Mouse (Mus musculus) midbrain, embryonic 12.5 days (tissue): ENCODE results near the gene Radil. TPM values are rescaled to one million over a fixed set of nuclear protein-coding genes. Genes with fewer than 3 reads are reported as not detected.

ENCODE experiments used
- ATAC-seq: fragments of 200-750 bp; cut with Nextera tagmentation; 2 replicates; pipeline ENCODE4 v1.8.0; 2017; ENCODE audit warnings: low read depth, moderate TSS enrichment, moderate library complexity; ENCODE audit not compliant: low FRiP score
- H3K27ac ChIP-seq: fragments of 300-500 bp; sonication (generic); replicated peaks from 2 replicates; pipeline ENCODE4 v1.5.1; 2016; ENCODE audit warnings: mild to moderate bottlenecking
- H3K27me3 ChIP-seq: fragments of 300-500 bp; sonication (generic); 2 replicates; pipeline ENCODE4 v1.6.1; 2016; ENCODE audit warnings: mild to moderate bottlenecking
- H3K36me3 ChIP-seq: fragments of 300-500 bp; sonication (generic); 2 replicates; pipeline ENCODE4 v1.6.1; 2016
- H3K4me1 ChIP-seq: fragments of 300-500 bp; sonication (generic); 2 replicates; pipeline ENCODE4 v1.6.1; 2016
- H3K4me2 ChIP-seq: fragments of 300-500 bp; sonication (generic); replicated peaks from 2 replicates; pipeline ENCODE4 v1.6.1; 2016; ENCODE audit warnings: mild to moderate bottlenecking, moderate library complexity
- H3K4me3 ChIP-seq: fragments of 300-500 bp; sonication (generic); 2 replicates; pipeline ENCODE4 v1.5.1; 2016; ENCODE audit warnings: mild to moderate bottlenecking
- H3K9ac ChIP-seq: fragments of 300-500 bp; sonication (generic); replicated peaks from 2 replicates; pipeline ENCODE4 v1.6.1; 2016; ENCODE audit warnings: mild to moderate bottlenecking, moderate library complexity
- H3K9me3 ChIP-seq: fragments of 300-500 bp; sonication (generic); 2 replicates; pipeline ENCODE4 v1.6.1; 2016; ENCODE audit warnings: mild to moderate bottlenecking
- WGBS: fragments of 180-500 bp; shearing (Covaris S2); methylation state at CpG from one replicate; pipeline ENCODE4 v1.1.7; 2016; 5-methylcytosine and 5-hydroxymethylcytosine counted together
- polyA plus RNA-seq: library from polyadenylated mRNA; unstranded; fragments of >200 nt; fragmentation: Nextera tagmentation; extraction: Ambion mirVana; gene quantifications from 2 replicates; pipeline ENCODE4 v1.2.1, GENCODE M21; 2016

Gene Radil
- polyA plus RNA-seq, 1 experiment from 2014 or later, result 8.3 TPM

DNA sequence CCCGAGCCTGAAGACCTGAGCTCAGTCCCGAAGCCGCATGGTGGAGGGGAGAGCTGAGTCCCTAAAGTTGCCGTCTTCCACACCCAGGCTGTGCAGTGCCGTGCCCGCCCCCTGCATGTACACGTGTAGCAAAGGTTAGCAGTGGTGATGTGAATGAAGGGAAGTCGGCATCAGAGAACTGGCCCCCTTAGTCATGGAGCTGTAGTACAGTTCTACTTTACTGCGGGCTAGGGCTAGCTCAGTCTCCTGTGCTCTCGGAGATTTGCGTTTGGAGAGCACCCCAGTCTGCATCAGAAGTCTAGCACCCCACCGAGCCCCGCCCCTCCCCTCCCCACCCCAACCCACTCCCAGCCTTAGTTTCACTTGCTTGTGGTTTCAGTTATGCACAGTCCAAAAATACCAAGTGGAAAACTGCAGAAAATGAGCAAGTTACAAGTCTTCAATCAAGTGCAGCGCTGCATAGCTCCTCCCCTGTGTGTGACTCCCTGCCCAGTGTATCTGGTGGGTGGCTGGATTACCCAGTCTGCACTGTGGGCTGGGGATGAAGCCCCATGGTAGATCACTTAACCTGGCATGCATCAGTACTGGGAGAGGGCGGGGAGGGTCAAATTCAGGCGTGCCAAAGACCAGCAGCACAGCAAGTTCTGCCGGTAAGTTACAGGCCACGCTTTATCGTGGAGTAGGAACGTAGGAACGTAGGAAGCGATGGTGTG lies 109.4 kb downstream of the Radil start:
- ATAC-seq, result no peak
- peaks cover 8% of the 10 kb centered on the region for H3K36me3 ChIP-seq
- peak overlapping the region; percentile 25; the same call in 1 of the 2 replicates for H3K4me3 ChIP-seq
- no peaks in the 10 kb centered on the region for H3K9me3 ChIP-seq
- H3K9ac ChIP-seq, result peak overlapping the region; percentile 43
- peaks cover 55% of the 10 kb centered on the region for H3K4me1 ChIP-seq
- WGBS, result 63% methylated on average over 22 of the region's 22 CpGs
- H3K27me3 ChIP-seq, result no peaks in the 10 kb centered on the region
- H3K27ac ChIP-seq, result peak overlapping the region; percentile 84
- peak overlapping the region; percentile 56 for H3K4me2 ChIP-seq

DNA sequence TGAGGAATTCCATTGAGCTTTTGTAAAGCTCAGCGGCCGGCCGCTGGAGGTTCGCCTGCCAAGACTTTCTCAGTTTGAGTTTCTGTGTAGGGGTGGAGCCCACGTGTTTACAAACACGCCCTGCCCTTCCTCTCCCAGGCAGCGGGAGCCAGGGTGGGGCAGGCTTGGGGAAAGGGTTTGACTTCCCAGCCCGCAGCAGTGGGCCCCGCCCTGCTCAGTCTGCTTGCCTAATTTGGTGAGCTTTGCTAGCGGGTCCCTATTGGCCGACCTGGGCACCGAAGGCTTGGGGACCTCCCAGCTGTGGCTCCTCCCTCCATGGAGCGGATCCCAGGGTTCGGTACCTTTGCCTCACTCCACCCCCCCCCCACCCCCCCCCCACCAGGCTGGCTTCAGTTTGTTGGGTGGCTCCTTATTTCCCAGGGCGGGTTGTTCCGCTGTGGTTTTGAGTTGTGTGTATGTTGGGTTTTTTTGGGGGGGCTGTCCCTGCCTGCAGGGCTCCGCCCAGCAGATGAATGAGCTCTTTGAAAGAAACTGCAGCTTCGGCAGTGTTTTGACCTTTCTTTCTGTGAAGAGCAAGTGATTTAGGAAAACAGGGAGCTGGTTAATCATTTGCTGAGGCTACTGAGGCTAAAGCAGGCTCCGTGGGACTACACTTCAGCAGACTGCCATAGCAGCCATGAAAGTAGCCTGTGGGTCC lies 110.3 kb downstream of the Radil start:
- peak overlapping the region; percentile 25 for H3K4me3 ChIP-seq
- WGBS, result 1% methylated on average over 18 of the region's 19 CpGs
- peak; percentile 92 for ATAC-seq
- H3K4me1 ChIP-seq, result peaks cover 47% of the 10 kb centered on the region
- peak overlapping the region; percentile 84 for H3K27ac ChIP-seq
- no peaks in the 10 kb centered on the region for H3K27me3 ChIP-seq
- peak overlapping the region; percentile 56 for H3K4me2 ChIP-seq
- H3K36me3 ChIP-seq, result peaks cover 17% of the 10 kb centered on the region
- no peaks in the 10 kb centered on the region for H3K9me3 ChIP-seq
- peak overlapping the region; percentile 43 for H3K9ac ChIP-seq

DNA sequence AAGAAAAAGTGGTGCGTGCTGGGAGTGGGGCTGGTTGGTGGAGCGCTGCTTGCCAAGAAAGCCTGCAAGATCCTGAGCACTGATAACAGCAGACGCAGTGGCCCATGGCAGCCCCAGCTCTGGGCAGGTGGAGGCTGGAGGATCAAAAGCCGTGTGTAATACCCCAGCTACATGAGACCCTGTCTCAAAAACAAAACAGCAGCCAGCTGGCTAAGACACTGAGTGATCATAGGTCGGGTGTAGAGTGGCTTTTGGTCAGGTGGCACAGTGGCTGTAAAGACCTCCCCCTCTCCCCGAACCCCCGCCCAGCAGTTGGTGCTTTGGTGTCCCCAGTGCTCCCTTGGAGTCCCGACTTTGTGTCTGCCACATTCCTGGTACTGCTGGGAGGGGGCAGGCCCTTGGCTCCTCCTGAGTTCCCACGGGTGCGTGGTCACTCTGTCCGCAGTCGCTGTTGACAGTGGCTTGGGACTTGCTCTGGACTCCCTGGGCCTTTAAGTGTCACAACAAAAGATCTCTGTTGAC lies 110.9 kb downstream of the Radil start:
- WGBS, result under 1% methylated on average over 12 of the region's 12 CpGs
- Histone ChIP-seq H3K27me3 (no peaks in the 10 kb centered on the region), H3K4me3 (peak overlapping the region; percentile 25), H3K4me2 (peak overlapping the region; percentile 56), H3K4me1 (peaks cover 41% of the 10 kb centered on the region), H3K27ac (peak overlapping the region; percentile 84), H3K9me3 (no peaks in the 10 kb centered on the region), H3K36me3 (peaks cover 24% of the 10 kb centered on the region), H3K9ac (peak overlapping the region; percentile 31; the same call in 1 of the 2 replicates)
- ATAC-seq, result peak; percentile 71

DNA sequence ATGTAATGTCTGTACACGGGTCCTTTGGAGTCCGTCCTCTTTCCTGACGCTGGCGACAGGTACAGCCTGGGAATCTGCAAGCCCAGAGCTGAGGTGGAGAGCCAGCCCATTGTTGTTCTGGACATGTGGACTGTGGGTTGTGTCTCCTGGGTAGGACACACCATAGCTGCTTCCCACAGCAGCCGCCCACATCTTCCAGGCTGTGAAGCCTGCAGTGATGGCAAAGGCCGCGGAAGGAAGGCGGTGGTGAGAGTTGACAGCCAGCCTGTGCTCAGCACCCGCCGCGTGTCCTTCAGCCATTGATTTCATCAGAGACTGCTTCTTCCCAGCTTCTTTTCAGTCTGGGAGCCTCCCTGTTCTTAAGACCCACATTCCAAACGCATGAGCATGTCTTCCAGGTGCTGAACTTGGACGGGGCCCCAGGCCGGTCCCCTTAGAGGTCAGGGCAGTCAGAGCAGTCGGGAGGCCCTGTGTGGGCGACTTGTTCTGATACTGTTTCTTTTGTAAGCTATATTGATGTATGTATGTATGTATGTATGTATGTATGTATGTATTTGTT lies 112.4 kb downstream of the Radil start:
- Histone ChIP-seq H3K27me3 (no peaks in the 10 kb centered on the region), H3K9ac (no peak overlapping the region), H3K4me1 (peaks cover 32% of the 10 kb centered on the region), H3K4me2 (no peak overlapping the region), H3K36me3 (peaks cover 27% of the 10 kb centered on the region), H3K4me3 (no peak overlapping the region), H3K9me3 (no peaks in the 10 kb centered on the region), H3K27ac (no peak overlapping the region)
- ATAC-seq, result no peak
- WGBS, result 87% methylated on average over 16 of the region's 16 CpGs

DNA sequence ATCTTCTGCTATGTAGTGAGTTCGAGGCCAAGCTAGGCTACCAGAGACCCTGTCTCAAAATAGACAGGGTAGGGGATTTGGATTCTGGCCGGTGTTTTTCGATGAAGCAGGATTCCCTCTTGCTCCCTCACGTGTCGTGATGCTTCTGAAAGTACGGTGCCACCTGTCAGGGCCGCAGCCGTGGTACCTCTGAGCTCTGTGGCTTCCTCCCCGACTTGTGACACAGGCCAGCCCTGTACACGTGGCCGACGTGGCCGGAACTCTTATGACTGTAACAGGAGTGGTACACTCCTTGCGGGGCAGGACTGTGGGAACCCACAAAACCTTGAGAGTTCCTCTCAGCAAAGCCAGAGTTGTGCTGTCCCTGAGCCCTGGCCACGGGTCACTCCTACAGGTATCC lies 115.2 kb downstream of the Radil start:
- Histone ChIP-seq H3K4me2 (no peak overlapping the region), H3K4me1 (peaks cover 17% of the 10 kb centered on the region), H3K9me3 (no peaks in the 10 kb centered on the region), H3K27ac (no peak overlapping the region), H3K36me3 (peaks cover 27% of the 10 kb centered on the region), H3K4me3 (no peak overlapping the region), H3K9ac (no peak overlapping the region), H3K27me3 (no peaks in the 10 kb centered on the region)
- no peak for ATAC-seq
- WGBS, result 97% methylated on average over 15 of the region's 15 CpGs

Other genes with a start within 250 kb of the Radil start
- 7.6 and 9.6 TPM in 2 replicates for gene Foxk1, start 149.6 kb downstream of the Radil start, polyA plus RNA-seq
- 14.4 and 14.5 TPM in 2 replicates for gene Ap5z1, start 87.2 kb downstream of the Radil start, polyA plus RNA-seq
- 0.29 TPM in 2 replicates for gene Papolb, start 21.0 kb downstream of the Radil start, polyA plus RNA-seq
- gene Mmd2, start 57.7 kb upstream of the Radil start, polyA plus RNA-seq, result 10.4 and 11.4 TPM in 2 replicates
- 65.1 and 67.6 TPM in 2 replicates for gene Wipi2, start 76.6 kb upstream of the Radil start, polyA plus RNA-seq
- gene Slc29a4, start 141.4 kb upstream of the Radil start, polyA plus RNA-seq, result 49.3 and 50.3 TPM in 2 replicates